Mouse (Mus musculus) CD4-positive helper T cell, adult 2 months (primary cell): ENCODE data around the gene Hist1h1t.

Experiments used
- DNase-seq: peaks from one replicate; pipeline ENCODE4 v3.0.0-alpha.2; 2012; ENCODE audit warnings: low read depth, missing footprints, low spot score

Hist1h1t gene

GRCm38 (mm10) chr13:23732156-23732804 is 36.7 kb downstream of the Hist1h1t start:
- peak; percentile 64 for DNase-seq

- DNase-seq = no peak
These were observed 41.5 kb downstream of the Hist1h1t start for GRCm38 (mm10) chr13:23737091-23737490.

GRCm38 (mm10) chr13:23738041-23738440 is 42.4 kb downstream of the Hist1h1t start:
- no peak for DNase-seq

GRCm38 (mm10) chr13:23738677-23739068 is 43.1 kb downstream of the Hist1h1t start, which contains the start of gene Hist1h1c:
Gene Hist1h1c (plus strand): TSS chr13:23738808.
- DNase-seq = peak; percentile 95

GRCm38 (mm10) chr13:23739069-23739921 is 43.7 kb downstream of the Hist1h1t start:
- peak; percentile 94 for DNase-seq

GRCm38 (mm10) chr13:23739922-23740252 is 44.3 kb downstream of the Hist1h1t start:
- DNase-seq = peak; percentile 92

- DNase-seq = no peak
These were observed 44.7 kb downstream of the Hist1h1t start for GRCm38 (mm10) chr13:23740256-23740840.

- no peak for DNase-seq
These were observed 45.3 kb downstream of the Hist1h1t start for GRCm38 (mm10) chr13:23740910-23741309.

GRCm38 (mm10) chr13:23742007-23742406 is 46.4 kb downstream of the Hist1h1t start:
- no peak for DNase-seq

- DNase-seq = no peak
These were observed 47.6 kb downstream of the Hist1h1t start for GRCm38 (mm10) chr13:23743215-23743614.

- no peak for DNase-seq
These were observed 48.3 kb downstream of the Hist1h1t start for GRCm38 (mm10) chr13:23743963-23744362.

- DNase-seq = no peak
These were observed 49.1 kb downstream of the Hist1h1t start for GRCm38 (mm10) chr13:23744421-23745380.

- DNase-seq = peak; percentile 91
These were observed 50.0 kb downstream of the Hist1h1t start, which contains the start of gene Hist1h3c for GRCm38 (mm10) chr13:23745381-23746161. Gene Hist1h3c (minus strand): TSS chr13:23745602.
